Mouse (Mus musculus) G1E (cell line): Measurements from ENCODE around the gene Rrp36.

Source experiments
- CTCF ChIP-seq: IDR thresholded peaks from 2 replicates; pipeline ENCODE4 v1.5.1; 2012; ENCODE audit warnings: low read depth, low read length, inconsistent platforms, mixed read lengths
- GATA1 ChIP-seq: IDR thresholded peaks from 2 replicates; pipeline ENCODE4 v1.6.1; 2012; ENCODE audit warnings: borderline replicate concordance, low read length, inconsistent platforms, mixed read lengths
- GATA2 ChIP-seq: IDR thresholded peaks from 2 replicates; pipeline ENCODE4 v1.6.1; 2012; ENCODE audit warnings: low read depth, low read length, inconsistent platforms, borderline replicate concordance
- POLR2AphosphoS5 ChIP-seq: IDR thresholded peaks from 2 replicates; pipeline ENCODE4 v1.6.1; 2012; ENCODE audit warnings: low read depth, low read length, inconsistent platforms; ENCODE audit not compliant: insufficient replicate concordance
- TAL1 ChIP-seq: conservative IDR thresholded peaks from 2 replicates; pipeline ENCODE4 v1.6.1; 2012; ENCODE audit warnings: low read depth, low read length, inconsistent platforms, mixed read lengths

GRCm38 (mm10) chr17:46710959-46711597 is 36.9 kb upstream of the Rrp36 start, which contains the start of gene Pex6:
- TF ChIP-seq CTCF (no peak), GATA2 (no peak), POLR2AphosphoS5 (no peak), TAL1 (no peak), GATA1 (no peak)
